Mouse (Mus musculus) liver, embryonic 18 days (tissue): ENCODE results near the gene Extl2. TPM values are rescaled to one million over a fixed set of nuclear protein-coding genes. Genes with fewer than 3 reads are reported as not detected.

Source experiments
- polyA plus RNA-seq: library from polyadenylated mRNA; depleted of rRNA; stranded (reverse); fragments of >200 nt; gene quantifications from 2 replicates; pipeline ENCODE4 v1.2.3, GENCODE M21; 2012; rRNA removed

Gene Extl2
- 1.8 and 6.3 TPM in 2 replicates for polyA plus RNA-seq

GRCm38 (mm10) chr3:116006978-116007940 lies at the start of gene Extl2, which contains the start of gene Slc30a7:
Gene Extl2, plus strand, starts transcription at chr3:116007462.
Gene Slc30a7, minus strand, starts transcription at chr3:116007406.

Other genes with a start within 250 kb of the Extl2 start
- gene Dph5, start 119.6 kb upstream of the Extl2 start, polyA plus RNA-seq: 8.9 and 10.3 TPM in 2 replicates
- 7.8 and 10.7 TPM in 2 replicates for gene Slc30a7, start 56 bp upstream of the Extl2 start, polyA plus RNA-seq
- 45.1 and 53.0 TPM in 2 replicates for gene Vcam1, start 122.2 kb downstream of the Extl2 start, polyA plus RNA-seq
- 0.68 and 1.2 TPM in 2 replicates for gene Gpr88, start 246.0 kb downstream of the Extl2 start, polyA plus RNA-seq